Mouse (Mus musculus): ENCODE results near the gene Lcn10.
"Not testable (repeated sequence)": the region's sequence is repeated elsewhere in the genome, so short reads cannot be mapped to it uniquely, and the experiment has no call there.

- TF ChIP-seq CTCF (IDR thresholded peaks at IDR 0.05; ENCODE audit: borderline replicate concordance, insufficient read depth, low read length); POLR2A (IDR thresholded peaks at IDR 0.05; ENCODE audit: low read depth, low read length): not testable (repeated sequence)
Observed at GRCm38 (mm10) chr2:25709056-25709455, 26.5 kb downstream of the Lcn10 start.
